Mouse (Mus musculus) heart, postnatal 0 days (tissue): ENCODE results near the gene Gm20219.

ENCODE experiments used
- CTCF ChIP-seq: IDR thresholded peaks from 2 replicates; pipeline ENCODE4 v1.5.1; 2016; ENCODE audit warnings: antibody characterized with exemption, control low read depth, low read depth
- EP300 ChIP-seq: IDR thresholded peaks from 2 replicates; pipeline ENCODE4 v1.6.1; 2016; ENCODE audit warnings: antibody characterized with exemption, low read depth

GRCm38 (mm10) chr17:56587773-56588172, 33.6 kb upstream of the Gm20219 start:
- TF ChIP-seq CTCF (no peak), EP300 (no peak)
